Mouse (Mus musculus) midbrain, embryonic 15.5 days (tissue): Measurements from ENCODE around the gene Olfr629. TPM values are rescaled to one million over a fixed set of nuclear protein-coding genes. Genes with fewer than 3 reads are reported as not detected.

Source experiments
- ATAC-seq: fragments of 200-750 bp; cut with Nextera tagmentation; replicated peaks from 2 replicates; pipeline ENCODE4 v1.8.0; 2017; ENCODE audit warnings: moderate TSS enrichment
- H3K27ac ChIP-seq: fragments of 300-500 bp; sonication (generic); 2 replicates; pipeline ENCODE4 v1.5.1; 2015; ENCODE audit warnings: mild to moderate bottlenecking, inconsistent platforms
- H3K27me3 ChIP-seq: fragments of 300-500 bp; sonication (generic); replicated peaks from 2 replicates; pipeline ENCODE4 v1.6.1; 2015; ENCODE audit warnings: inconsistent platforms
- H3K36me3 ChIP-seq: fragments of 300-500 bp; sonication (generic); replicated peaks from 2 replicates; pipeline ENCODE4 v1.6.1; 2015; ENCODE audit warnings: inconsistent platforms
- H3K4me1 ChIP-seq: fragments of 300-500 bp; sonication (generic); 2 replicates; pipeline ENCODE4 v1.6.1; 2015; ENCODE audit warnings: inconsistent platforms
- H3K4me2 ChIP-seq: fragments of 300-500 bp; sonication (generic); 2 replicates; pipeline ENCODE4 v1.6.1; 2015; ENCODE audit warnings: inconsistent platforms, mild to moderate bottlenecking, moderate library complexity
- H3K4me3 ChIP-seq: fragments of 300-500 bp; sonication (generic); 2 replicates; pipeline ENCODE4 v1.5.1; 2015; ENCODE audit warnings: mild to moderate bottlenecking, inconsistent platforms
- H3K9ac ChIP-seq: fragments of 300-500 bp; sonication (generic); 2 replicates; pipeline ENCODE4 v1.6.1; 2015; ENCODE audit warnings: mild to moderate bottlenecking, inconsistent platforms
- H3K9me3 ChIP-seq: fragments of 300-500 bp; sonication (generic); 2 replicates; pipeline ENCODE4 v1.6.1; 2016; ENCODE audit warnings: inconsistent platforms
- WGBS: fragments of 180-500 bp; shearing (Covaris S2); methylation state at CpG from one replicate; pipeline ENCODE4 v1.1.7; 2015; ENCODE audit warnings: mixed read lengths; 5-methylcytosine and 5-hydroxymethylcytosine counted together
- polyA plus RNA-seq: library from polyadenylated mRNA; unstranded; fragments of >200 nt; fragmentation: Nextera tagmentation; extraction: Ambion mirVana; gene quantifications from 2 replicates; pipeline ENCODE4 v1.2.1, GENCODE M21; 2015

Gene Olfr629
- polyA plus RNA-seq, 1 experiment from 2014 or later, result not detected

DNA sequence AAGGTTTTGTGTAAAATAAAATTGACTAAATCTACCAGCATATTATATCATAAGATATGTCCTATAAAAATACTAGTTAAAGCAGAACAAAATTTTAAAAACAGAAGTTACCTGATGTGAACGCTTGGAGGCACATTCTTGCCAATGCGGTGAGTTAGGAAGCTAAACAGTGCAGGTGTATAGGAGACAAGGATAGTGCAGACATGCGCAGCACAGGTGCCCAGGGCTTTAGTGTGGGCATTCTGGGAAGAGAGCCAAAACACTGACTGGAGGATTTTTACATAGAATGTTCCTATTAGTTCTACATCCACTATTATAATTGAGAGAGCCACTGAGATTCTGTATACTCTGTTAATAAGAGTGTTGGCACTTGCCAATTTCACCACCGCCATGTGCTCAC, 45.3 kb downstream of the Olfr629 start:
- no peak overlapping the region for H3K4me3 ChIP-seq
- H3K36me3 ChIP-seq, result no peaks in the 10 kb centered on the region
- 90% methylated on average over 4 of the region's 4 CpGs for WGBS
- H3K27me3 ChIP-seq, result no peaks in the 10 kb centered on the region
- no peak for ATAC-seq
- H3K27ac ChIP-seq, result no peak overlapping the region
- no peaks in the 10 kb centered on the region for H3K9me3 ChIP-seq
- H3K9ac ChIP-seq, result no peak overlapping the region
- no peaks in the 10 kb centered on the region for H3K4me1 ChIP-seq
- H3K4me2 ChIP-seq, result no peak overlapping the region

Other genes starting within 250 kb of the Olfr629 start
- not detected in 2 replicates for gene Olfr609, start 246.9 kb downstream of the Olfr629 start, polyA plus RNA-seq
- not detected in 2 replicates for gene Olfr610, start 232.8 kb downstream of the Olfr629 start, polyA plus RNA-seq
- gene Olfr611, start 224.1 kb downstream of the Olfr629 start, polyA plus RNA-seq, result not detected in 2 replicates
- gene Olfr612, start 202.2 kb downstream of the Olfr629 start, polyA plus RNA-seq, result not detected in 2 replicates
- gene Olfr613, start 196.9 kb downstream of the Olfr629 start, polyA plus RNA-seq, result not detected in 2 replicates
- not detected in 2 replicates for gene Olfr615, start 188.9 kb downstream of the Olfr629 start, polyA plus RNA-seq
- not detected in 2 replicates for gene Olfr616, start 175.8 kb downstream of the Olfr629 start, polyA plus RNA-seq
- not detected in 2 replicates for gene Olfr617, start 171.9 kb downstream of the Olfr629 start, polyA plus RNA-seq
- 0.18 TPM in 1 of 2 replicates, not detected in the other for gene Olfr618, start 154.8 kb downstream of the Olfr629 start, polyA plus RNA-seq
- not detected in 2 replicates for gene Olfr619, start 144.4 kb downstream of the Olfr629 start, polyA plus RNA-seq
- gene Olfr620, start 132.4 kb downstream of the Olfr629 start, polyA plus RNA-seq, result not detected in 2 replicates
- gene Olfr622, start 102.2 kb downstream of the Olfr629 start, polyA plus RNA-seq, result not detected in 2 replicates
- gene Olfr623, start 81.2 kb downstream of the Olfr629 start, polyA plus RNA-seq, result not detected in 2 replicates
- gene Olfr624, start 73.8 kb downstream of the Olfr629 start, polyA plus RNA-seq, result 0.05 TPM in 1 of 2 replicates, not detected in the other
- gene Olfr625-ps1, start 62.2 kb downstream of the Olfr629 start, polyA plus RNA-seq, result not detected in 2 replicates
- gene Olfr243, start 30.3 kb downstream of the Olfr629 start, polyA plus RNA-seq, result not detected in 2 replicates
- not detected in 2 replicates for gene Olfr628, start 14.6 kb downstream of the Olfr629 start, polyA plus RNA-seq
- gene Olfr630, start 12.4 kb upstream of the Olfr629 start, polyA plus RNA-seq, result not detected in 2 replicates
- gene Olfr69, start 26.7 kb upstream of the Olfr629 start, polyA plus RNA-seq, result not detected in 2 replicates
- not detected in 2 replicates for gene Olfr68, start 34.8 kb upstream of the Olfr629 start, polyA plus RNA-seq
- not detected in 2 replicates for gene Olfr67, start 46.9 kb upstream of the Olfr629 start, polyA plus RNA-seq
- gene Hbb-bt, start 69.1 kb upstream of the Olfr629 start, polyA plus RNA-seq, result 1,363 and 1,680 TPM in 2 replicates
- gene Hbb-bs, start 83.2 kb upstream of the Olfr629 start, polyA plus RNA-seq, result 4,007 and 5,156 TPM in 2 replicates
- not detected in 2 replicates for gene Hbb-bh2, start 95.6 kb upstream of the Olfr629 start, polyA plus RNA-seq
- gene Hbb-bh1, start 98.2 kb upstream of the Olfr629 start, polyA plus RNA-seq, result 1.8 and 2.5 TPM in 2 replicates
- gene Hbb-y, start 108.3 kb upstream of the Olfr629 start, polyA plus RNA-seq, result 155 and 221 TPM in 2 replicates
- not detected in 2 replicates for gene Olfr66, start 141.3 kb upstream of the Olfr629 start, polyA plus RNA-seq
- not detected in 2 replicates for gene Olfr64, start 149.5 kb upstream of the Olfr629 start, polyA plus RNA-seq
- not detected in 2 replicates for gene Olfr65, start 158.5 kb upstream of the Olfr629 start, polyA plus RNA-seq
- gene Olfr631, start 183.9 kb upstream of the Olfr629 start, polyA plus RNA-seq, result not detected in 2 replicates
- not detected in 2 replicates for gene Olfr632, start 189.4 kb upstream of the Olfr629 start, polyA plus RNA-seq
- not detected in 2 replicates for gene Olfr633, start 199.5 kb upstream of the Olfr629 start, polyA plus RNA-seq
- 0.01 and 0.03 TPM in 2 replicates for gene Olfr635, start 226.2 kb upstream of the Olfr629 start, polyA plus RNA-seq